Mouse (Mus musculus): ENCODE results near the gene Bmp5. TPM values are rescaled to one million over a fixed set of nuclear protein-coding genes. Genes with fewer than 3 reads are reported as not detected.

Bmp5 gene
- total and polyA plus RNA-seq, 3 experiments = not detected

- DNase-seq (ENCODE audit: extremely low read depth) = no peak
- dilution Hi-C loops (cut with MboI; ENCODE audit: extremely low pct_ligation_motif_present, extremely low pct_unique_long_range_greater_than_20kb, low sequenced_read_pairs) (no loop called here), in situ Hi-C loops (cut with MboI; ENCODE audit: low pct_ligation_motif_present, low pct_unique_long_range_greater_than_20kb, low sequenced_read_pairs) (no loop called here)
- no peak overlapping the region for H3K9ac ChIP-seq (ENCODE audit: insufficient read depth, low read depth)
- H3K9me3 ChIP-seq (replicated peaks; ENCODE audit: low read length) = no peaks in the 10 kb centered on the region
- H3K4me1 ChIP-seq (ENCODE audit: control insufficient read depth in 1 of 2, insufficient read depth in 2 of 2) = peaks cover 0 to 14% of the 10 kb centered on the region in 2 experiments; a peak in 2 of 4 replicates
- no peaks in the 10 kb centered on the region for H3K27me3 ChIP-seq (replicated peaks)
- H3K36me3 ChIP-seq (replicated peaks in 1 of 2; ENCODE audit: control insufficient read depth in 1 of 2, insufficient read depth in 1 of 2, low read length in 1 of 2) = no peaks in the 10 kb centered on the region
- no peak for TF ChIP-seq BHLHE40 (IDR thresholded peaks at IDR 0.05; ENCODE audit: low read depth, low read length)
- no peak for TF ChIP-seq POLR2A (IDR thresholded peaks at IDR 0.05; ENCODE audit: low read depth, low read length)
- no peak for TF ChIP-seq RCOR1 (conservative IDR thresholded peaks at IDR 0.05; ENCODE audit: low read depth, low read length)
- no peak for TF ChIP-seq CHD2 (IDR thresholded peaks at IDR 0.05; ENCODE audit: low read length)
- TF ChIP-seq RAD21 (IDR thresholded peaks at IDR 0.05; ENCODE audit: low read depth, low read length) = no peak
- no peak for TF ChIP-seq POLR2AphosphoS2 (IDR thresholded peaks at IDR 0.05; ENCODE audit: low read depth, low read length)
- no peak for TF ChIP-seq ZC3H11A (IDR thresholded peaks at IDR 0.05; ENCODE audit: low read depth, low read length)
- TF ChIP-seq PAX5 (IDR thresholded peaks at IDR 0.05; ENCODE audit: low read length) = no peak
- no peak for TF ChIP-seq JUN (IDR thresholded peaks at IDR 0.05; ENCODE audit: insufficient read depth, low read depth, low read length)
- no peak for TF ChIP-seq UBTF (IDR thresholded peaks at IDR 0.05; ENCODE audit: low read depth, low read length)
- no peak for TF ChIP-seq TCF12 (IDR thresholded peaks at IDR 0.05; ENCODE audit: low read depth, low read length)
- TF ChIP-seq MAX (IDR thresholded peaks at IDR 0.05; ENCODE audit: low read length) = no peak
- TF ChIP-seq MEF2A (IDR thresholded peaks at IDR 0.05; ENCODE audit: borderline replicate concordance, low read depth, low read length) = no peak
- no peak for TF ChIP-seq E2F4 (IDR thresholded peaks at IDR 0.05; ENCODE audit: insufficient replicate concordance, low read depth, low read length)
- no peak overlapping the region for H3K27ac ChIP-seq (ENCODE audit: insufficient read depth, low read depth)
- no peaks in the 10 kb centered on the region for H3K79me2 ChIP-seq (replicated peaks; ENCODE audit: control insufficient read depth, extremely low read depth, insufficient read depth, poor library complexity, severe bottlenecking)
- H3K4me2 ChIP-seq (ENCODE audit: insufficient read depth, low read depth, poor library complexity, severe bottlenecking) = no peak overlapping the region
- H3K4me3 ChIP-seq (replicated peaks in 1 of 3; ENCODE audit: low read depth in 2 of 3, low read length in 2 of 3, poor library complexity in 1 of 3) = no peak overlapping the region
These were observed 5.6 kb downstream of the Bmp5 start for GRCm38 (mm10) chr9:75780558-75781276.

GRCm38 (mm10) chr9:75781600-75781999 lies 6.4 kb downstream of the Bmp5 start:
- dilution Hi-C loops (cut with MboI; ENCODE audit: extremely low pct_ligation_motif_present, extremely low pct_unique_long_range_greater_than_20kb, low sequenced_read_pairs) = no loop called here
- no peak overlapping the region for H3K27ac ChIP-seq (ENCODE audit: insufficient read depth, low read depth)
- TF ChIP-seq ZNF384 (IDR thresholded peaks at IDR 0.05; ENCODE audit: low read depth, low read length) (no peak), USF1 (IDR thresholded peaks at IDR 0.05; ENCODE audit: low read depth, low read length) (no peak), POLR2A (IDR thresholded peaks at IDR 0.05; ENCODE audit: low read depth, low read length) (no peak), ZMIZ1 (IDR thresholded peaks at IDR 0.05; ENCODE audit: low read depth, low read length) (no peak), RCOR1 (conservative IDR thresholded peaks at IDR 0.05; ENCODE audit: low read depth, low read length) (no peak), JUN (IDR thresholded peaks at IDR 0.05; ENCODE audit: insufficient read depth, low read depth, low read length) (no peak), CHD2 (IDR thresholded peaks at IDR 0.05; ENCODE audit: low read length) (no peak), PAX5 (IDR thresholded peaks at IDR 0.05; ENCODE audit: low read length) (no peak), IRF4 (IDR thresholded peaks at IDR 0.05; ENCODE audit: low read depth, low read length) (no peak), MEF2A (IDR thresholded peaks at IDR 0.05; ENCODE audit: borderline replicate concordance, low read depth, low read length) (peak; percentile 39; the same call in 1 of the 2 replicates), MAX (IDR thresholded peaks at IDR 0.05; ENCODE audit: low read length) (no peak), MXI1 (IDR thresholded peaks at IDR 0.05; ENCODE audit: low read depth, low read length) (peak; percentile 81), TCF12 (IDR thresholded peaks at IDR 0.05; ENCODE audit: low read depth, low read length) (no peak), BHLHE40 (IDR thresholded peaks at IDR 0.05; ENCODE audit: low read depth, low read length) (peak; percentile 43; the same call in 1 of the 2 replicates), E2F4 (IDR thresholded peaks at IDR 0.05; ENCODE audit: insufficient replicate concordance, low read depth, low read length) (no peak), UBTF (IDR thresholded peaks at IDR 0.05; ENCODE audit: low read depth, low read length) (no peak), TBP (conservative IDR thresholded peaks at IDR 0.05; ENCODE audit: low read depth, low read length) (no peak), HCFC1 (IDR thresholded peaks at IDR 0.05; ENCODE audit: low read depth, low read length) (no peak), ZC3H11A (IDR thresholded peaks at IDR 0.05; ENCODE audit: low read depth, low read length) (no peak), ELF1 (IDR thresholded peaks at IDR 0.05; ENCODE audit: low read depth, low read length) (no peak), CHD1 (IDR thresholded peaks at IDR 0.05; ENCODE audit: low read depth, low read length) (no peak), NRF1 (IDR thresholded peaks at IDR 0.05; ENCODE audit: low read depth, low read length) (no peak)
- no peaks in the 10 kb centered on the region for H3K79me2 ChIP-seq (replicated peaks; ENCODE audit: control insufficient read depth, extremely low read depth, insufficient read depth, poor library complexity, severe bottlenecking)
- H3K4me1 ChIP-seq (ENCODE audit: control insufficient read depth in 1 of 2, insufficient read depth in 2 of 2) = peaks cover 0 to 14% of the 10 kb centered on the region in 2 experiments; a peak in 2 of 4 replicates
- no peak overlapping the region for H3K4me3 ChIP-seq (replicated peaks in 1 of 3; ENCODE audit: low read depth in 2 of 3, low read length in 2 of 3, poor library complexity in 1 of 3)
- peak; percentile 61 for DNase-seq (ENCODE audit: extremely low read depth)
- H3K27me3 ChIP-seq (replicated peaks) = no peaks in the 10 kb centered on the region
- H3K9me3 ChIP-seq (replicated peaks; ENCODE audit: low read length) = no peaks in the 10 kb centered on the region
- H3K9ac ChIP-seq (ENCODE audit: insufficient read depth, low read depth) = no peak overlapping the region
- in situ Hi-C loops (cut with MboI; ENCODE audit: low pct_ligation_motif_present, low pct_unique_long_range_greater_than_20kb, low sequenced_read_pairs) = no loop called here
- no peaks in the 10 kb centered on the region for H3K36me3 ChIP-seq (replicated peaks in 1 of 2; ENCODE audit: control insufficient read depth in 1 of 2, insufficient read depth in 1 of 2, low read length in 1 of 2)
- peak overlapping the region; percentile 56 for H3K4me2 ChIP-seq (ENCODE audit: insufficient read depth, low read depth, poor library complexity, severe bottlenecking)

Measured in CH12.LX (cell line).